Mouse (Mus musculus): ENCODE measurements around the gene B3gat3. TPM values are rescaled to one million over a fixed set of nuclear protein-coding genes. Genes with fewer than 3 reads are reported as not detected.
"Not testable (repeated sequence)": the region's sequence is repeated elsewhere in the genome, so short reads cannot be mapped to it uniquely, and the experiment has no call there.

B3gat3 gene
- polyA plus RNA-seq, 1 experiment from 2014 or later = 78.0 TPM

- no peaks in the 10 kb centered on the region for H3K9me3 ChIP-seq
- WGBS = 1% methylated on average over 58 of the region's 58 CpGs
- peak within 1 kb of the TSS; percentile 74 for H3K4me3 ChIP-seq
- no peaks in the 10 kb centered on the region for H3K27me3 ChIP-seq (ENCODE audit: insufficient read depth, poor library complexity, severe bottlenecking)
- H3K36me3 ChIP-seq = peaks cover 19% of the 10 kb centered on the region
- peak; percentile 97 for DNase-seq (ENCODE audit: low spot score)
- peak within 1 kb of the TSS; percentile 94 for H3K27ac ChIP-seq
- H3K4me1 ChIP-seq (replicated peaks) = peaks cover 27% of the 10 kb centered on the region
Observed at GRCm38 (mm10) chr19:8888511-8889385, 31.4 kb upstream of the B3gat3 start, which contains the start of the genes 1810009A15Rik and Gm49416. 1810009A15Rik (plus strand) TSS chr19:8888853. Gm49416 (plus strand) TSS chr19:8888926.

GRCm38 (mm10) chr19:8892829-8893766 is 27.1 kb upstream of the B3gat3 start, which contains the start of gene Ints5:
Ints5 (plus strand) TSS chr19:8893005.
- Histone ChIP-seq H3K36me3 (peaks cover 47% of the 10 kb centered on the region), H3K4me3 (peak within 1 kb of the TSS; percentile 79), H3K4me1 (replicated peaks) (peaks cover 46% of the 10 kb centered on the region), H3K27ac (peak within 1 kb of the TSS; percentile 96), H3K9me3 (no peaks in the 10 kb centered on the region), H3K27me3 (ENCODE audit: insufficient read depth, poor library complexity, severe bottlenecking) (no peaks in the 10 kb centered on the region)
- 3% methylated on average over 54 of the region's 54 CpGs for WGBS
- DNase-seq (ENCODE audit: low spot score) = peak; percentile 86

- Histone ChIP-seq H3K4me1 (replicated peaks) (peaks cover 51% of the 10 kb centered on the region), H3K27ac (no peak overlapping the region; the same call in 1 of the 2 replicates), H3K36me3 (peaks cover 47% of the 10 kb centered on the region), H3K9me3 (no peaks in the 10 kb centered on the region), H3K4me3 (peak overlapping the region; percentile 20; the same call in 1 of the 2 replicates), H3K27me3 (ENCODE audit: insufficient read depth, poor library complexity, severe bottlenecking) (no peaks in the 10 kb centered on the region)
- 92% methylated on average over 9 of the region's 9 CpGs for WGBS
- no peak for DNase-seq (ENCODE audit: low spot score)
Observed at GRCm38 (mm10) chr19:8895397-8895960, 24.7 kb upstream of the B3gat3 start.

GRCm38 (mm10) chr19:8896231-8896630 is 23.9 kb upstream of the B3gat3 start:
- peak overlapping the region; percentile 20; the same call in 1 of the 2 replicates for H3K4me3 ChIP-seq
- peaks cover 47% of the 10 kb centered on the region for H3K36me3 ChIP-seq
- not testable (repeated sequence) for H3K9me3 ChIP-seq; DNase-seq (ENCODE audit: low spot score); H3K27me3 ChIP-seq (ENCODE audit: insufficient read depth, poor library complexity, severe bottlenecking)
- H3K4me1 ChIP-seq (replicated peaks) = peaks cover 51% of the 10 kb centered on the region
- 0 out of 2 replicates have a peak overlapping the region, but pooled peaks have one; percentile 5 for H3K27ac ChIP-seq
- 95% methylated on average over 5 of the region's 5 CpGs for WGBS

GRCm38 (mm10) chr19:8897211-8897864 is 22.8 kb upstream of the B3gat3 start:
- Histone ChIP-seq H3K27ac (peak overlapping the region; percentile 96), H3K4me1 (replicated peaks) (peaks cover 51% of the 10 kb centered on the region), H3K4me3 (peak overlapping the region; percentile 92), H3K36me3 (peaks cover 53% of the 10 kb centered on the region)
- peak; percentile 55 for DNase-seq (ENCODE audit: low spot score)
- H3K27me3 ChIP-seq (ENCODE audit: insufficient read depth, poor library complexity, severe bottlenecking); H3K9me3 ChIP-seq: not testable (repeated sequence)
- 26% methylated on average over 21 of the region's 21 CpGs for WGBS

GRCm38 (mm10) chr19:8897865-8898495 is 22.2 kb upstream of the B3gat3 start, which contains the start of gene Ganab:
Ganab (plus strand) TSS chr19:8898071.
- WGBS = under 1% methylated on average over 53 of the region's 53 CpGs
- no peaks in the 10 kb centered on the region for H3K27me3 ChIP-seq (ENCODE audit: insufficient read depth, poor library complexity, severe bottlenecking)
- no peaks in the 10 kb centered on the region for H3K9me3 ChIP-seq
- peaks cover 59% of the 10 kb centered on the region for H3K36me3 ChIP-seq
- peak within 1 kb of the TSS; percentile 92 for H3K4me3 ChIP-seq
- DNase-seq (ENCODE audit: low spot score) = peak; percentile 96
- peak within 1 kb of the TSS; percentile 96 for H3K27ac ChIP-seq
- H3K4me1 ChIP-seq (replicated peaks) = peaks cover 47% of the 10 kb centered on the region

GRCm38 (mm10) chr19:8898576-8898975 is 21.6 kb upstream of the B3gat3 start:
- Histone ChIP-seq H3K4me1 (replicated peaks) (peaks cover 43% of the 10 kb centered on the region), H3K27me3 (ENCODE audit: insufficient read depth, poor library complexity, severe bottlenecking) (no peaks in the 10 kb centered on the region), H3K9me3 (no peaks in the 10 kb centered on the region), H3K27ac (peak overlapping the region; percentile 96), H3K4me3 (peak overlapping the region; percentile 92), H3K36me3 (peaks cover 65% of the 10 kb centered on the region)
- 19% methylated on average over 13 of the region's 13 CpGs for WGBS
- no peak for DNase-seq (ENCODE audit: low spot score)

- H3K27me3 ChIP-seq (ENCODE audit: insufficient read depth, poor library complexity, severe bottlenecking) = no peaks in the 10 kb centered on the region
- H3K4me3 ChIP-seq = peak overlapping the region; percentile 92
- WGBS = 78% methylated on average over 3 of the region's 3 CpGs
- H3K36me3 ChIP-seq = peaks cover 70% of the 10 kb centered on the region
- peak overlapping the region; percentile 96; the same call in 1 of the 2 replicates for H3K27ac ChIP-seq
- peaks cover 38% of the 10 kb centered on the region for H3K4me1 ChIP-seq (replicated peaks)
- no peaks in the 10 kb centered on the region for H3K9me3 ChIP-seq
- no peak for DNase-seq (ENCODE audit: low spot score)
Observed at GRCm38 (mm10) chr19:8899079-8899478, 21.1 kb upstream of the B3gat3 start.

- no peaks in the 10 kb centered on the region for H3K27me3 ChIP-seq (ENCODE audit: insufficient read depth, poor library complexity, severe bottlenecking)
- WGBS = 95% methylated on average over 5 of the region's 5 CpGs
- peaks cover 85% of the 10 kb centered on the region for H3K36me3 ChIP-seq
- peaks cover 12% of the 10 kb centered on the region for H3K4me1 ChIP-seq (replicated peaks)
- no peak overlapping the region for H3K4me3 ChIP-seq
- H3K9me3 ChIP-seq = no peaks in the 10 kb centered on the region
- no peak overlapping the region for H3K27ac ChIP-seq
- DNase-seq (ENCODE audit: low spot score) = no peak
Observed at GRCm38 (mm10) chr19:8903412-8903811, 16.8 kb upstream of the B3gat3 start.

- peaks cover 99% of the 10 kb centered on the region for H3K36me3 ChIP-seq
- no peaks in the 10 kb centered on the region for H3K4me1 ChIP-seq (replicated peaks)
- H3K4me3 ChIP-seq = no peak overlapping the region
- H3K9me3 ChIP-seq = no peaks in the 10 kb centered on the region
- 91% methylated on average over 6 of the region's 6 CpGs for WGBS
- no peak overlapping the region for H3K27ac ChIP-seq
- H3K27me3 ChIP-seq (ENCODE audit: insufficient read depth, poor library complexity, severe bottlenecking) = no peaks in the 10 kb centered on the region
- no peak for DNase-seq (ENCODE audit: low spot score)
Observed at GRCm38 (mm10) chr19:8908531-8908930, 11.6 kb upstream of the B3gat3 start.

GRCm38 (mm10) chr19:8911810-8912209 is 8.4 kb upstream of the B3gat3 start:
- DNase-seq (ENCODE audit: low spot score) = no peak
- Histone ChIP-seq H3K36me3 (peaks cover 100% of the 10 kb centered on the region), H3K27me3 (ENCODE audit: insufficient read depth, poor library complexity, severe bottlenecking) (no peaks in the 10 kb centered on the region), H3K4me3 (no peak overlapping the region), H3K4me1 (replicated peaks) (no peaks in the 10 kb centered on the region), H3K9me3 (no peaks in the 10 kb centered on the region), H3K27ac (no peak overlapping the region)
- WGBS = 93% methylated on average over 5 of the region's 5 CpGs

Data from hindbrain, embryonic 10.5 days (tissue).